Comparison of ENCODE assay signal across 16 mouse cellular contexts in genomic region chr8:86536663-86536987, GRCm38 (mm10). TPM values are rescaled to one million over a fixed set of nuclear protein-coding genes. Genes with fewer than 3 reads are reported as not detected.
DNase-seq lines count a peak whose midpoint lies in the region; ATAC-seq lines count a peak whose summit lies in the region.
"Had no signal": no experiment of that assay in that cellular context is flagged by ENCODE, and none has a peak within 500 bp of the region (broad histone marks: within the 10 kb centered on the region; RNA-seq: fewer than 3 reads in every experiment).

No protein-coding gene starts in this region.

- DNase-seq in hindbrain, embryonic 10.5 days (ENCODE audit: low spot score), result no peak
- no peak for DNase-seq in kidney, adult 11 months
- DNase-seq in neural tube, embryonic 10.5 days (ENCODE audit: extremely low spot score, low spot score), result no peak
- no peak for DNase-seq in thymus, postnatal 36 days

- peaks cover 5% of the 10 kb centered on the region for H3K4me1 ChIP-seq in hindbrain, embryonic 12.5 days
- H3K4me1 ChIP-seq in hindbrain, embryonic 10.5 days (replicated peaks), result peaks cover 23% of the 10 kb centered on the region
- H3K4me1 ChIP-seq in kidney, embryonic 16.5 days (ENCODE audit: insufficient read depth, low read length), result peaks cover 5% of the 10 kb centered on the region
- H3K4me1 ChIP-seq in neural tube, embryonic 12.5 days, result peaks cover 3% of the 10 kb centered on the region; the same call in 1 of the 2 replicates
- H3K4me1 ChIP-seq: liver, embryonic 12.5 days had no signal

- H3K4me3 ChIP-seq in hindbrain, embryonic 12.5 days, result no peak overlapping the region
- H3K4me3 ChIP-seq in hindbrain, embryonic 10.5 days, result no peak overlapping the region
- no peak overlapping the region for H3K4me3 ChIP-seq in kidney, embryonic 16.5 days (ENCODE audit: low read length)
- H3K4me3 ChIP-seq in neural tube, embryonic 12.5 days, result no peak overlapping the region
- H3K4me3 ChIP-seq: embryonic facial prominence, embryonic 13.5 days; erythroblast, embryonic 14.5 days; forebrain, embryonic 13.5 days; heart, embryonic 10.5 days; layer of hippocampus, adult 2 months; limb, embryonic 13.5 days; liver, embryonic 12.5 days had no signal

- H3K9ac ChIP-seq in hindbrain, embryonic 12.5 days, result no peak overlapping the region
- H3K9ac ChIP-seq in kidney, embryonic 16.5 days (replicated peaks; ENCODE audit: low read length), result no peak overlapping the region
- no peak overlapping the region for H3K9ac ChIP-seq in neural tube, embryonic 12.5 days
- H3K9ac ChIP-seq: embryonic facial prominence, embryonic 13.5 days; forebrain, embryonic 13.5 days; liver, embryonic 12.5 days had no signal

- H3K4me2 ChIP-seq in hindbrain, embryonic 12.5 days (replicated peaks), result no peak overlapping the region
- no peak overlapping the region for H3K4me2 ChIP-seq in kidney, embryonic 16.5 days (replicated peaks; ENCODE audit: low read depth, low read length)
- no peak overlapping the region for H3K4me2 ChIP-seq in neural tube, embryonic 12.5 days (replicated peaks)
- H3K4me2 ChIP-seq: forebrain, embryonic 13.5 days; liver, embryonic 12.5 days had no signal

- no peaks in the 10 kb centered on the region for H3K36me3 ChIP-seq in hindbrain, embryonic 12.5 days
- no peaks in the 10 kb centered on the region for H3K36me3 ChIP-seq in hindbrain, embryonic 10.5 days
- H3K36me3 ChIP-seq in kidney, embryonic 16.5 days (ENCODE audit: insufficient read depth, low read length), result no peaks in the 10 kb centered on the region
- H3K36me3 ChIP-seq in neural tube, embryonic 12.5 days, result no peaks in the 10 kb centered on the region
- H3K36me3 ChIP-seq: embryonic facial prominence, embryonic 13.5 days; heart, embryonic 10.5 days; limb, embryonic 13.5 days; liver, embryonic 12.5 days had no signal

- no peaks in the 10 kb centered on the region for H3K27me3 ChIP-seq in hindbrain, embryonic 12.5 days
- H3K27me3 ChIP-seq in hindbrain, embryonic 10.5 days (ENCODE audit: insufficient read depth, poor library complexity, severe bottlenecking), result peaks cover 4% of the 10 kb centered on the region; the same call in 1 of the 2 replicates
- H3K27me3 ChIP-seq in kidney, embryonic 16.5 days (ENCODE audit: insufficient read depth, low read length), result no peaks in the 10 kb centered on the region
- H3K27me3 ChIP-seq in neural tube, embryonic 12.5 days (replicated peaks), result no peaks in the 10 kb centered on the region
- H3K27me3 ChIP-seq: embryonic facial prominence, embryonic 13.5 days; forebrain, embryonic 13.5 days; limb, embryonic 13.5 days; liver, embryonic 12.5 days had no signal

- 71% methylated on average over 3 of the region's 3 CpGs for WGBS in hindbrain, embryonic 12.5 days
- 70% methylated on average over 3 of the region's 3 CpGs for WGBS in hindbrain, embryonic 10.5 days
- 74% methylated on average over 3 of the region's 3 CpGs for whole genome bisulfite sequencing in kidney, embryonic 16.5 days
- 78% methylated on average over 3 of the region's 3 CpGs for WGBS in neural tube, embryonic 12.5 days

- H3K27ac ChIP-seq in hindbrain, embryonic 12.5 days, result no peak overlapping the region
- H3K27ac ChIP-seq in hindbrain, embryonic 10.5 days, result no peak overlapping the region
- no peak overlapping the region for H3K27ac ChIP-seq in kidney, embryonic 16.5 days (ENCODE audit: low read length)
- no peak overlapping the region for H3K27ac ChIP-seq in neural tube, embryonic 12.5 days
- H3K27ac ChIP-seq: limb, embryonic 13.5 days; liver, embryonic 12.5 days had no signal

- H3K9me3 ChIP-seq in hindbrain, embryonic 12.5 days (replicated peaks), result no peaks in the 10 kb centered on the region
- no peaks in the 10 kb centered on the region for H3K9me3 ChIP-seq in hindbrain, embryonic 10.5 days
- no peaks in the 10 kb centered on the region for H3K9me3 ChIP-seq in kidney, embryonic 16.5 days (ENCODE audit: low read length)
- no peaks in the 10 kb centered on the region for H3K9me3 ChIP-seq in neural tube, embryonic 12.5 days
- H3K9me3 ChIP-seq: embryonic facial prominence, embryonic 13.5 days; forebrain, embryonic 13.5 days; heart, embryonic 10.5 days; limb, embryonic 13.5 days; liver, embryonic 12.5 days had no signal

- peak; percentile 48 for ATAC-seq in hindbrain, embryonic 12.5 days (ENCODE audit: low FRiP score)
- 0 out of 2 replicates have a peak, but pooled peaks have one; percentile 19 for ATAC-seq in kidney, embryonic 16.5 days (ENCODE audit: low FRiP score, low TSS enrichment)
- ATAC-seq in neural tube, embryonic 12.5 days (ENCODE audit: low FRiP score, low read depth), result 0 out of 2 replicates have a peak, but pooled peaks have one; percentile 7
- ATAC-seq: liver, embryonic 12.5 days had no signal

RNA-seq across cellular contexts. Expression of gene Abcc12, which starts 43.9 kb away (rescaled TPM):
- polyA plus RNA-seq in hindbrain, embryonic 12.5 days (2016; fragmentation: Nextera tagmentation; extraction: Ambion mirVana), result 0.05 TPM in 1 of 2 replicates, not detected in the other
- 0.05 and 0.10 TPM in 2 replicates for polyA plus RNA-seq in hindbrain, embryonic 10.5 days (2016; fragmentation: Nextera tagmentation; extraction: Ambion mirVana)
- 0.05 and 0.06 TPM in 2 replicates for polyA plus RNA-seq in kidney, embryonic 16.5 days (2015; fragmentation: Nextera tagmentation; extraction: Ambion mirVana)
- not detected in 2 replicates for polyA plus RNA-seq in neural tube, embryonic 12.5 days (2016; fragmentation: Nextera tagmentation; extraction: Ambion mirVana)
- polyA plus RNA-seq: C2C12; erythroblast, embryonic 14.5 days; heart, embryonic 10.5 days; heart, postnatal 0 days; liver, embryonic 12.5 days had no signal
